Mouse (Mus musculus) kidney, adult 8-10 months (tissue): Measurements from ENCODE around the gene Obox1.
"Not testable (repeated sequence)": the region's sequence is repeated elsewhere in the genome, so short reads cannot be mapped to it uniquely, and the experiment has no call there.

Experiments used
- DNase-seq, 2 experiments: peaks; one replicate each; pipeline ENCODE4 v3.0.0; 2022

The Obox1 gene

DNA sequence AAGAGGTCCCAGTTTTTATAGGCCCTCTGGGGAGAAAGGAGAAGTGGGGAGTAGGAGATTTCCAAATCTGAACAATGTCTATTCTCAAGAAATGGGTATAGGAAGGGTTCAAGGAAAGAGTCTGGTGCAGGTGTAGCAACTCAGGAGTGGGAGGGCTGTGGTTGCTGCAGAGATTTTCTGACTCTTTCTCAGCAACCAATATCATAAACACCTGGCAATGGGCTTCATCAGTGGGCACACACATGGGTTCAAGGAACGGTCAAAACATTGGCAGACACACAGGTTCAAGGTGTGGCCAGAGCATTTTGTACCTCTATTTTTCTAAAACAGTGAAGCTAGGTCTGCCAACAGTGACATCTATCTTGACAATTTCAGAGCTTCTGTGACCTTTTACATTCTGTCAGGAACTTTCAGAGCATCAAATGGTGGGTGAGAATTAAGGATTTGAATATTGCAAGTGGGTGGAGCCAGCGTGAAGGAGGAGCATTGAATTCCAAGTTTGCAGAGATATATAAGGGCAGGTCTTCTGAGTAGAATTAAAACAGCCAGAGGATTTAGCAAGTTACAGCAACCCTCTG, at the start of gene Obox1, which contains the start of gene Obox2:
Gene Obox1 (plus strand): TSS at position 528 of the 578 bp plus-strand sequence.
Gene Obox2 (plus strand): TSS at position 301 of the 578 bp plus-strand sequence.
- DNase-seq = not testable (repeated sequence)

GRCm38 (mm10) chr7:15399147-15399874, 10.6 kb downstream of the Obox1 start:
- DNase-seq = not testable (repeated sequence)

DNA sequence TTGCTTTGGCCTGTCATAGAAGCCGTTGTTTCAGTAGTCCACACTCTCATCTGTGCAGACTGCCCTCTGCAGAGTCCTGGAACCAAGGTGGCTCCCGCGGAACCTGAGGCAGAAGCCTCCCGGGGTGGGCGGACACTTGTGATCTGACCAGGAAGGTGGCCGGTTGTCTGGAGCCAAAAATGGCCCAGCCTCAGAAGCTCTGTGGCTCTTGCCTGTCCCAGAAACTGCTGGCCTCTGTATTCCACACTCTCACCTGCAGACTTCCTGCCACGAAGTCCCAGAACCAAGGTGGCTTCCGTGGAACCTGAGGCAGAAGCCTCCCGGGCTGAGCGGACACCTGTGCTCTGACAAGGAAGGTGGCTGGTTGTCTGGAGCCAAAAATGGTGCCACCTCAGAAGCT, 18.1 kb downstream of the Obox1 start:
- DNase-seq = not testable (repeated sequence)

DNA sequence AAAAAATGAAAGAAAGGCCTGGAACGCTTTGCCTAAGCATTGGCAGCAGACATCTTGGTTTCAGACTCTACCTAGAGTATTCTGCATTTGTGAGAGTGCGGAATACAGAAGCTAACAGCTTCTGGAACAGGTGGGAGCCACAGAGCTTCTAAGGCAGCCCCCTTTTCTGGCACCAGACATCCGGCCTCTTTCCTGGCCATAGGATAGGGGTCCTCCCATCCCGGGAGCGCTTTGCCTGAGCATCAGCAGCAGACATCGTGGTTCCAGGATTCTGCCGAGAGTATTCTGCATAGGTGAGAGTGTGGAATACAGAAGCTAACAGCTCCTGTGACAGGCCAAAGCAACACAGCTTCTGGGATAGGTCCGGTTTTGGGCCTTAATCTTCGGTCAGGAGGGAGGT, 29.3 kb downstream of the Obox1 start:
- DNase-seq = not testable (repeated sequence)

- not testable (repeated sequence) for DNase-seq
These were observed 36.8 kb downstream of the Obox1 start for GRCm38 (mm10) chr7:15425537-15425936.

DNA sequence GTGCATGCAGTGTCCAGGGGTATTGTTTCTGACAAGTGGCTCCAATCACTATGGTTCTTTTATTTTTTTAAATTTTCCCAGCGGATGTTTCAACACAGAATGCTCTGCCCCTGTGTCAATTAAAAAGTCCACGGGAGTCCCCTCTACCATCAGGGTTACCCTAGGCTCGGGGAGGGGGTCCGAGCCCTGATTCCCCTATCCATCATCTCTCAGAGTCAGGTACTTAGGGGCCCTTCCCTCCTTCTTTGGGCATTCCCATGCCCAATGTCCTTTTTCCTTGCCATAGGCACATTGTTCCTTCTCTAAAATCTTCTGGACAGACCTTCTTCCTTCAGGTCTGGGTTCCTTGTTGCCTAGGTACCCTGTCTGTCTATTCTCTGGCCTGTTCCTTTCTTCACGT, 120.7 kb downstream of the Obox1 start:
- DNase-seq = not testable (repeated sequence)
